Mouse (Mus musculus): ENCODE measurements around the gene Vwc2. TPM values are rescaled to one million over a fixed set of nuclear protein-coding genes. Genes with fewer than 3 reads are reported as not detected.

Vwc2 gene
- polyA plus RNA-seq, 1 experiment from 2014 or later, result 0.92 TPM

DNA sequence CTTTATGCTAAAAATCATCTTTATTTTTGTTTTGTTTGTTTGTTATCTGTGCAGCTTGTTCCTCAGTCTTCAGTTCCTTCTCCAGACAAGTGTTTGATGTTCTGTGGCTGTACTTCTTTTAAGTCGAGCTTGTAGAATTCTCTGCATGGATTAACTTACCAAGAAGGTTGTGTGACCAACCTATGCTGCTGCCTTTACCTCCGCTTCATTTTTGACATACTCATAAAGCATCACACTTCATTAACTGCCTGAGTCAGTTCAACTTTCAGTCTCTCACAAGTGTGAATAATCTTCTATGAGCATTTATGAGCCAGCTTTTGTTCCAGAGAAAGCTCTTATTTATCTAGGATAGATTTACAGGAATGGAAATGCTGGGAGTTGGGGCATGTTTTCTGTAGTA is 68.7 kb downstream of the Vwc2 start:
- H3K27ac ChIP-seq (ENCODE audit: low read depth, low read length), result no peak overlapping the region
- 81% methylated on average over 2 of the region's 2 CpGs for WGBS
- no peak overlapping the region for H3K4me3 ChIP-seq (ENCODE audit: low read depth, low read length)
- H3K4me2 ChIP-seq, result no peak overlapping the region
- ATAC-seq (ENCODE audit: low FRiP score) (no peak), DNase-seq (ENCODE audit: low spot score, missing footprints) (no peak)
- no peaks in the 10 kb centered on the region for H3K36me3 ChIP-seq (ENCODE audit: control insufficient read depth, insufficient read depth, low read length)
- H3K27me3 ChIP-seq (ENCODE audit: control insufficient read depth, insufficient read depth, low read length), result no peaks in the 10 kb centered on the region
- no peak overlapping the region for H3K9ac ChIP-seq (ENCODE audit: low read length)
- no peaks in the 10 kb centered on the region for H3K4me1 ChIP-seq (ENCODE audit: control insufficient read depth, insufficient read depth, low read length)
- no peaks in the 10 kb centered on the region for H3K9me3 ChIP-seq (ENCODE audit: control insufficient read depth, low read length)

- Histone ChIP-seq H3K36me3 (ENCODE audit: control insufficient read depth, insufficient read depth, low read length) (no peaks in the 10 kb centered on the region), H3K4me3 (ENCODE audit: low read depth, low read length) (no peak overlapping the region), H3K4me1 (ENCODE audit: control insufficient read depth, insufficient read depth, low read length) (no peaks in the 10 kb centered on the region), H3K27me3 (ENCODE audit: control insufficient read depth, insufficient read depth, low read length) (no peaks in the 10 kb centered on the region), H3K9me3 (ENCODE audit: control insufficient read depth, low read length) (no peaks in the 10 kb centered on the region), H3K9ac (ENCODE audit: low read length) (no peak overlapping the region), H3K27ac (ENCODE audit: low read depth, low read length) (no peak overlapping the region), H3K4me2 (no peak overlapping the region)
- DNase-seq (ENCODE audit: low spot score, missing footprints), result no peak
- 20% methylated on average over 1 of the region's 1 CpGs for WGBS
- peak; percentile 79 for ATAC-seq (ENCODE audit: low FRiP score)
Observed at GRCm38 (mm10) chr11:11223162-11223561, 109.1 kb downstream of the Vwc2 start.

GRCm38 (mm10) chr11:11239346-11239745 is 125.3 kb downstream of the Vwc2 start:
- Histone ChIP-seq H3K4me1 (ENCODE audit: control insufficient read depth, insufficient read depth, low read length) (no peaks in the 10 kb centered on the region), H3K27me3 (ENCODE audit: control insufficient read depth, insufficient read depth, low read length) (no peaks in the 10 kb centered on the region), H3K27ac (ENCODE audit: low read depth, low read length) (no peak overlapping the region), H3K9ac (ENCODE audit: low read length) (no peak overlapping the region), H3K4me3 (ENCODE audit: low read depth, low read length) (no peak overlapping the region), H3K9me3 (ENCODE audit: control insufficient read depth, low read length) (no peaks in the 10 kb centered on the region), H3K4me2 (no peak overlapping the region), H3K36me3 (ENCODE audit: control insufficient read depth, insufficient read depth, low read length) (no peaks in the 10 kb centered on the region)
- ATAC-seq (ENCODE audit: low FRiP score), result no peak
- peak; percentile 83 for DNase-seq (ENCODE audit: low spot score, missing footprints)
- WGBS, result 83% methylated on average over 1 of the region's 1 CpGs

DNA sequence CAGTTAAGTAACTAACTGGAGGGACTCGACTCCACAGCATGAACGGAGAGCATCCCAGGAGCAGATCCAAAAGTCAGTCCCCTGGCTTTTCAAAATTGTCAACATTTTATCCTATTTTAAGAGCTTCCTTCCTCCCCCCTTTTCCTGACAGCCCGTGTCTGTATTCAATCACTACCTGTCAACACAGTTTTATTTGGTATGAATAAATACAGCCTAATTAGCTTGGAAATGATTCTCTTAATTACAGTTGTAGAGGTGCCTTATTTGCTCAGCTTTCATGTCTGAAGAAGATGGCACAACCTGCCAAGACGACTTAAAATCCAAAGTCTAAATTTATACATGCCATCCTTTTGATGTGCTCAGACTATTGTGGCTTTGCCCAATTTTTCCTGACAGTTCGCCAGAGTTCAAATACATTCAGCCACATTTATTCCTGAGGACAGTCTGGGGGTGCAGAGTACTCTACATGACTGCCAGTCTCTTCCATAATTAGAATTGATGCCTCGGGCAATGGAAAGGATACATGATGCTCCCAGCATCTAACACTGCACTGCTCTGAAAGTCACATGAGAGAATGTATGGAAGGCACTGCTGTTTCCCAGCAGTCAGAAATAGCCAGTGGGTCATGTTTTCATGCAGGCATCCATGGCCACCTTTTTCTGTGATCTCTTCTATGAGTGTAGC is 128.8 kb downstream of the Vwc2 start:
- H3K4me3 ChIP-seq (ENCODE audit: low read depth, low read length), result no peak overlapping the region
- no peak for DNase-seq (ENCODE audit: low spot score, missing footprints)
- H3K4me2 ChIP-seq, result no peak overlapping the region

DNA sequence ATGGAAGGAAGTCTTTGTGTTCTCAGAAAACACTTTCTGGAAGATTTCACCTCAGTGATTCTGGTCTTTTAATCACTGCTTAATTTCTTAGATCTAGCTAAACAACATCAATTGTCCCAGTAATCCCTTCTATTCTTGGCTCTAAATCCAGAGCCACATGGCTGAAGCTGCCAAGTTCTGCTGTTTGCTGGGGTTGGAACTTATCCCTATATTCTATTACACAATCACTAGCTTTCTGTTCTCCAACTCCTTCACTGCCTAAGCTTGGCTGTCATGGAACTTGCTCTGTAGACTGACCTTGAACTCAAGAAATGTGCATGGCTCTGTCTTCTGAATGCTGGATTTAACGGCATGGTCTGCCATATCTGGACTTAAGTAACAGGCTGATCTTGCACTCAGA is 143.3 kb downstream of the Vwc2 start:
- DNase-seq (ENCODE audit: low spot score, missing footprints) (no peak), ATAC-seq (ENCODE audit: low FRiP score) (no peak)
- H3K9ac ChIP-seq (ENCODE audit: low read length), result no peak overlapping the region
- no peaks in the 10 kb centered on the region for H3K36me3 ChIP-seq (ENCODE audit: control insufficient read depth, insufficient read depth, low read length)
- H3K4me1 ChIP-seq (ENCODE audit: control insufficient read depth, insufficient read depth, low read length), result no peaks in the 10 kb centered on the region
- H3K27me3 ChIP-seq (ENCODE audit: control insufficient read depth, insufficient read depth, low read length), result no peaks in the 10 kb centered on the region
- H3K27ac ChIP-seq (ENCODE audit: low read depth, low read length), result no peak overlapping the region
- no peaks in the 10 kb centered on the region for H3K9me3 ChIP-seq (ENCODE audit: control insufficient read depth, low read length)
- no peak overlapping the region for H3K4me2 ChIP-seq
- 94% methylated on average over 1 of the region's 1 CpGs for WGBS
- H3K4me3 ChIP-seq (ENCODE audit: low read depth, low read length), result no peak overlapping the region

More for the DNA sequence above, 128.8 kb downstream of the Vwc2 start:
- H3K9ac ChIP-seq (ENCODE audit: low read length), result no peak overlapping the region
- H3K9me3 ChIP-seq (ENCODE audit: control insufficient read depth, low read length), result no peaks in the 10 kb centered on the region
- ATAC-seq (ENCODE audit: low FRiP score), result no peak
- no peaks in the 10 kb centered on the region for H3K36me3 ChIP-seq (ENCODE audit: control insufficient read depth, insufficient read depth, low read length)
- WGBS, result 82% methylated on average over 6 of the region's 6 CpGs
- H3K27me3 ChIP-seq (ENCODE audit: control insufficient read depth, insufficient read depth, low read length), result no peaks in the 10 kb centered on the region
- no peak overlapping the region for H3K27ac ChIP-seq (ENCODE audit: low read depth, low read length)
- H3K4me1 ChIP-seq (ENCODE audit: control insufficient read depth, insufficient read depth, low read length), result no peaks in the 10 kb centered on the region

DNA sequence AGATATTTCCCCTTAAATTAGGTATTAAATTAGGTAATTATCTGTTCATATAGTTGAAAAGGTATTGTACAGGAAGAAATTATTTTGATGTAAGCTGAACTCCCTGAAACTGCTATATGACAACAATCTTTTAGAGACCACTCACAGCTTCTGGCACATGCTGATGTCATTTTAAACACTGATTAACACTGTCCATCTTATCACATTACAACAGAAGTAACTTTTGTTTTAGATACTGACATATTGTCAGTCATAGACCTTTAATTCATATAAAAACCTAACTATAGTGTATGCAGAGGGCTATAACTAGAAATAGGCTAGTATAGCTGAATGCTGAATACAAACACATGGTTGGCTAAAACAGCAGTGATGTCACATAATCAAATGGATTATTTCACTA is 166.1 kb downstream of the Vwc2 start:
- Histone ChIP-seq H3K4me1 (ENCODE audit: control insufficient read depth, insufficient read depth, low read length) (no peaks in the 10 kb centered on the region), H3K9ac (ENCODE audit: low read length) (no peak overlapping the region), H3K9me3 (ENCODE audit: control insufficient read depth, low read length) (no peaks in the 10 kb centered on the region), H3K27me3 (ENCODE audit: control insufficient read depth, insufficient read depth, low read length) (no peaks in the 10 kb centered on the region), H3K27ac (ENCODE audit: low read depth, low read length) (no peak overlapping the region), H3K4me2 (no peak overlapping the region), H3K36me3 (ENCODE audit: control insufficient read depth, insufficient read depth, low read length) (no peaks in the 10 kb centered on the region), H3K4me3 (ENCODE audit: low read depth, low read length) (no peak overlapping the region)
- DNase-seq (ENCODE audit: low spot score, missing footprints) (no peak), ATAC-seq (ENCODE audit: low FRiP score) (no peak)

DNA sequence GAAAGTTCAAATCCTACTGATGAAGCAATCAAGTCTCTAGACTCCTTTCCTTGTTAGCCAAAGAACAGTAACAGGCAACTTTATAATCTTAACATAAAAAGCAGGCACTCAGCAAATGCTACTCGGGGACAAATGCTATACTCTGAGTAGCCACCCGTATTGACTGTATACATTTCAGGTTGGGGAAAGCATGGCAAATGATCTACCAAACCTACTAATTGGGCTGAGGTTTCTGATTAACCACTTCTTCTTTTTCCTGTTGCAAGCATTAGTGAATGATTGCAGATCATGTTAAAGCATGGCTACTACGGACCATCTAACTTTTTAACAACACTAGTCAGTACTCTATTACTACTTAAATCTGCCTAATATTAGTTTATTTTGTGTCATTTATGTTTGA is 169.5 kb downstream of the Vwc2 start:
- Histone ChIP-seq H3K9me3 (ENCODE audit: control insufficient read depth, low read length) (no peaks in the 10 kb centered on the region), H3K4me2 (no peak overlapping the region), H3K27ac (ENCODE audit: low read depth, low read length) (no peak overlapping the region), H3K27me3 (ENCODE audit: control insufficient read depth, insufficient read depth, low read length) (no peaks in the 10 kb centered on the region), H3K4me3 (ENCODE audit: low read depth, low read length) (no peak overlapping the region), H3K9ac (ENCODE audit: low read length) (no peak overlapping the region), H3K4me1 (ENCODE audit: control insufficient read depth, insufficient read depth, low read length) (no peaks in the 10 kb centered on the region), H3K36me3 (ENCODE audit: control insufficient read depth, insufficient read depth, low read length) (no peaks in the 10 kb centered on the region)
- ATAC-seq (ENCODE audit: low FRiP score) (no peak), DNase-seq (ENCODE audit: low spot score, missing footprints) (no peak)
- WGBS, result 91% methylated on average over 3 of the region's 3 CpGs
